Comparison of ENCODE assay signal across 23 mouse cellular contexts in genomic region chr19:19564657-19565056, GRCm38 (mm10).
DNase-seq lines count a peak whose midpoint lies in the region; ATAC-seq and TF ChIP-seq lines count a peak whose summit lies in the region.
"Had no signal": no experiment of that assay in that cellular context is flagged by ENCODE, and none has a peak within 500 bp of the region (broad histone marks: within the 10 kb centered on the region; RNA-seq: fewer than 3 reads in every experiment).

No protein-coding gene starts in this region.

- H3K27me3 ChIP-seq in midbrain, postnatal 0 days (ENCODE audit: insufficient read depth, low read length) = no peaks in the 10 kb centered on the region
- no peaks in the 10 kb centered on the region for H3K27me3 ChIP-seq in midbrain, embryonic 11.5 days (ENCODE audit: control insufficient read depth, insufficient read depth, low read length)
- H3K27me3 ChIP-seq in forebrain, embryonic 16.5 days (replicated peaks; ENCODE audit: control insufficient read depth, insufficient read depth, low read length) = no peaks in the 10 kb centered on the region
- no peaks in the 10 kb centered on the region for H3K27me3 ChIP-seq in liver, postnatal 0 days (ENCODE audit: insufficient read depth, low read length)
- H3K27me3 ChIP-seq: embryonic facial prominence, embryonic 15.5 days; intestine, embryonic 15.5 days had no signal

- H3K4me3 ChIP-seq in midbrain, postnatal 0 days (ENCODE audit: low read depth, low read length) = no peak overlapping the region
- H3K4me3 ChIP-seq in midbrain, embryonic 11.5 days (ENCODE audit: low read depth, low read length) = no peak overlapping the region
- H3K4me3 ChIP-seq in forebrain, embryonic 16.5 days (replicated peaks; ENCODE audit: low read length) = no peak overlapping the region
- H3K4me3 ChIP-seq in liver, postnatal 0 days (ENCODE audit: low read depth, low read length) = no peak overlapping the region
- H3K4me3 ChIP-seq: embryonic facial prominence, embryonic 15.5 days; intestine, embryonic 15.5 days had no signal

- no peaks in the 10 kb centered on the region for H3K4me1 ChIP-seq in midbrain, postnatal 0 days (ENCODE audit: insufficient read depth, low read length)
- H3K4me1 ChIP-seq in midbrain, embryonic 11.5 days (ENCODE audit: control insufficient read depth, insufficient read depth, low read length) = no peaks in the 10 kb centered on the region
- H3K4me1 ChIP-seq in forebrain, embryonic 16.5 days (replicated peaks; ENCODE audit: control insufficient read depth, insufficient read depth, low read length) = no peaks in the 10 kb centered on the region
- H3K4me1 ChIP-seq in liver, postnatal 0 days (ENCODE audit: insufficient read depth) = no peaks in the 10 kb centered on the region
- H3K4me1 ChIP-seq: embryonic facial prominence, embryonic 15.5 days; intestine, embryonic 15.5 days had no signal

- no peak overlapping the region for H3K4me2 ChIP-seq in midbrain, postnatal 0 days (ENCODE audit: low read depth, low read length, poor library complexity, severe bottlenecking)
- no peak overlapping the region for H3K4me2 ChIP-seq in midbrain, embryonic 11.5 days
- no peak overlapping the region for H3K4me2 ChIP-seq in forebrain, embryonic 16.5 days (ENCODE audit: low read length)
- H3K4me2 ChIP-seq in liver, postnatal 0 days (ENCODE audit: low read depth, low read length) = no peak overlapping the region
- H3K4me2 ChIP-seq: embryonic facial prominence, embryonic 15.5 days; intestine, embryonic 15.5 days had no signal

- H3K9ac ChIP-seq in midbrain, postnatal 0 days (replicated peaks; ENCODE audit: low read length, poor library complexity, severe bottlenecking) = no peak overlapping the region
- no peak overlapping the region for H3K9ac ChIP-seq in midbrain, embryonic 11.5 days (ENCODE audit: low read length)
- H3K9ac ChIP-seq in forebrain, embryonic 16.5 days (replicated peaks; ENCODE audit: low read depth, low read length) = no peak overlapping the region
- no peak overlapping the region for H3K9ac ChIP-seq in liver, postnatal 0 days (replicated peaks)
- H3K9ac ChIP-seq: embryonic facial prominence, embryonic 15.5 days; intestine, embryonic 15.5 days had no signal

- WGBS in midbrain, postnatal 0 days = 78% methylated on average over 2 of the region's 2 CpGs
- 85% methylated on average over 2 of the region's 2 CpGs for WGBS in midbrain, embryonic 11.5 days
- 9% methylated on average over 2 of the region's 2 CpGs for WGBS in forebrain, embryonic 16.5 days
- WGBS in liver, postnatal 0 days (ENCODE audit: insufficient replicate concordance) = 59% methylated on average over 2 of the region's 2 CpGs

- no peak for TF ChIP-seq CTCF in midbrain, postnatal 0 days (IDR thresholded peaks at IDR 0.05)
- no peak for TF ChIP-seq CTCF in liver, postnatal 0 days (IDR thresholded peaks at IDR 0.05; ENCODE audit: low read depth)

- H3K27ac ChIP-seq in midbrain, postnatal 0 days (ENCODE audit: low read depth, low read length) = no peak overlapping the region
- H3K27ac ChIP-seq in midbrain, embryonic 11.5 days (ENCODE audit: low read depth, low read length) = no peak overlapping the region
- H3K27ac ChIP-seq in forebrain, embryonic 16.5 days (ENCODE audit: low read length) = no peak overlapping the region
- no peak overlapping the region for H3K27ac ChIP-seq in liver, postnatal 0 days (ENCODE audit: low read depth)
- H3K27ac ChIP-seq: embryonic facial prominence, embryonic 15.5 days; intestine, embryonic 15.5 days; macrophage had no signal

- H3K9me3 ChIP-seq in midbrain, postnatal 0 days (ENCODE audit: low read length) = no peaks in the 10 kb centered on the region
- H3K9me3 ChIP-seq in midbrain, embryonic 11.5 days (ENCODE audit: control insufficient read depth, low read length) = no peaks in the 10 kb centered on the region
- no peaks in the 10 kb centered on the region for H3K9me3 ChIP-seq in forebrain, embryonic 16.5 days (ENCODE audit: control insufficient read depth, low read length)
- no peaks in the 10 kb centered on the region for H3K9me3 ChIP-seq in liver, postnatal 0 days (ENCODE audit: low read length)
- H3K9me3 ChIP-seq: embryonic facial prominence, embryonic 15.5 days; intestine, embryonic 15.5 days had no signal

- DNase-seq in embryo, embryonic 10.5 days (ENCODE audit: low spot score) = peak; percentile 1
- DNase-seq in embryo, embryonic 9.5 days (ENCODE audit: extremely low spot score) = no peak
- peak; percentile 48 for DNase-seq in midbrain, postnatal 0 days (ENCODE audit: low spot score)
- DNase-seq in midbrain, embryonic 11.5 days (ENCODE audit: low spot score, missing footprints) = no peak
- DNase-seq in liver, postnatal 0 days = no peak
- no peak for DNase-seq in adrenal gland, postnatal 4 days (ENCODE audit: low spot score in 2 of 2)
- DNase-seq: adrenal gland, postnatal 10 days; cerebellum, adult 8-10 months; cerebellum, postnatal 36 days; gastrocnemius, postnatal 25 days; heart, postnatal 4 days; kidney, adult 8-10 months; kidney, postnatal 14 days; left cerebral cortex, postnatal 4 days; thymus, adult 18-20 months; thymus, postnatal 36 days had no signal

- no peak for ATAC-seq in midbrain, postnatal 0 days (ENCODE audit: low FRiP score)
- ATAC-seq in midbrain, embryonic 11.5 days (ENCODE audit: low FRiP score) = no peak
- peak; percentile 57 for ATAC-seq in forebrain, embryonic 16.5 days
- no peak for ATAC-seq in liver, postnatal 0 days
- ATAC-seq: activated CD4-positive, CD25-positive, alpha-beta regulatory T cell, adult 4 months; intestine, embryonic 15.5 days; lung, postnatal 0 days; midbrain, embryonic 16.5 days had no signal

- TF ChIP-seq EP300 in liver, postnatal 0 days (IDR thresholded peaks at IDR 0.05; ENCODE audit: low read depth) = no peak

- no peaks in the 10 kb centered on the region for H3K36me3 ChIP-seq in midbrain, postnatal 0 days (ENCODE audit: insufficient read depth, low read length)
- H3K36me3 ChIP-seq in midbrain, embryonic 11.5 days (ENCODE audit: control insufficient read depth, insufficient read depth, low read length) = no peaks in the 10 kb centered on the region
- no peaks in the 10 kb centered on the region for H3K36me3 ChIP-seq in forebrain, embryonic 16.5 days (ENCODE audit: control insufficient read depth, insufficient read depth)
- no peaks in the 10 kb centered on the region for H3K36me3 ChIP-seq in liver, postnatal 0 days (replicated peaks; ENCODE audit: insufficient read depth, low read length)
- H3K36me3 ChIP-seq: embryonic facial prominence, embryonic 15.5 days; intestine, embryonic 15.5 days had no signal

Comparison
In these comparisons a context has a peak if more than half of its experiments do, and no peak if none do; other contexts are left out.
1. DNase-seq: peak in embryo, embryonic 10.5 days (single experiment) and midbrain, postnatal 0 days (single experiment); none in embryo, embryonic 9.5 days (single experiment), midbrain, embryonic 11.5 days (single experiment), liver, postnatal 0 days (single experiment) and adrenal gland, postnatal 4 days (0 of 2).